Mouse (Mus musculus): ENCODE measurements around the gene Zfp101. TPM values are rescaled to one million over a fixed set of nuclear protein-coding genes. Genes with fewer than 3 reads are reported as not detected.

Gene Zfp101
- polyA plus RNA-seq, 1 experiment from 2014 or later: 18.8 TPM

Other genes with a start within 250 kb of the Zfp101 start
- gene Olfr55, start 226.2 kb downstream of the Zfp101 start, polyA plus RNA-seq (2016; fragmentation: Nextera tagmentation; extraction: Ambion mirVana): not detected in 2 replicates
- not detected in 2 replicates for gene Olfr239, start 203.3 kb downstream of the Zfp101 start, polyA plus RNA-seq (2016; fragmentation: Nextera tagmentation; extraction: Ambion mirVana)
- not detected in 2 replicates for gene Olfr1564, start 173.0 kb downstream of the Zfp101 start, polyA plus RNA-seq (2016; fragmentation: Nextera tagmentation; extraction: Ambion mirVana)
- 17.7 and 21.3 TPM in 2 replicates for gene Zfp955a, start 139.5 kb downstream of the Zfp101 start, polyA plus RNA-seq (2016; fragmentation: Nextera tagmentation; extraction: Ambion mirVana)
- gene Olfr63, start 130.0 kb downstream of the Zfp101 start, polyA plus RNA-seq (2016; fragmentation: Nextera tagmentation; extraction: Ambion mirVana): 0.03 and 0.05 TPM in 2 replicates
- 12.7 and 14.7 TPM in 2 replicates for gene Zfp955b, start 105.1 kb downstream of the Zfp101 start, polyA plus RNA-seq (2016; fragmentation: Nextera tagmentation; extraction: Ambion mirVana)
- gene Zfp81, start 35.8 kb downstream of the Zfp101 start, polyA plus RNA-seq (2016; fragmentation: Nextera tagmentation; extraction: Ambion mirVana): 12.4 and 12.8 TPM in 2 replicates
- gene Actl9, start 38.3 kb upstream of the Zfp101 start, polyA plus RNA-seq (2016; fragmentation: Nextera tagmentation; extraction: Ambion mirVana): not detected in 2 replicates
- 46.6 and 52.1 TPM in 2 replicates for gene Adamts10, start 129.6 kb upstream of the Zfp101 start, polyA plus RNA-seq (2016; fragmentation: Nextera tagmentation; extraction: Ambion mirVana)
- gene Myo1f, start 161.1 kb upstream of the Zfp101 start, polyA plus RNA-seq (2016; fragmentation: Nextera tagmentation; extraction: Ambion mirVana): 2.0 and 2.6 TPM in 2 replicates
- gene Zfp414, start 234.4 kb upstream of the Zfp101 start, polyA plus RNA-seq (2016; fragmentation: Nextera tagmentation; extraction: Ambion mirVana): 43.8 and 50.5 TPM in 2 replicates
- 0.87 TPM in 2 replicates for gene Pram1, start 243.4 kb upstream of the Zfp101 start, polyA plus RNA-seq (2016; fragmentation: Nextera tagmentation; extraction: Ambion mirVana)

Measured in neural tube, embryonic 12.5 days (tissue).